Mouse (Mus musculus) kidney, postnatal 0 days (tissue): ENCODE results near the gene Gm10803. TPM values are rescaled to one million over a fixed set of nuclear protein-coding genes. Genes with fewer than 3 reads are reported as not detected.

ENCODE experiments used
- ATAC-seq: fragments of 200-750 bp; cut with Nextera tagmentation; replicated peaks from 2 replicates; pipeline ENCODE4 v1.8.0; 2017; ENCODE audit warnings: low read depth, moderate number of reproducible peaks, moderate TSS enrichment, moderate library complexity; ENCODE audit not compliant: low FRiP score
- DNase-seq: peaks from one replicate; pipeline ENCODE4 v3.0.0-alpha.2; 2016; ENCODE audit warnings: low spot score
- H3K27ac ChIP-seq: fragments of 300-500 bp; sonication (generic); 2 replicates; pipeline ENCODE4 v1.5.1; 2014; ENCODE audit warnings: mild to moderate bottlenecking
- H3K27me3 ChIP-seq: fragments of 300-500 bp; sonication (generic); 2 replicates; pipeline ENCODE4 v1.6.1; 2014; ENCODE audit warnings: low read length, mixed read lengths; ENCODE audit not compliant: insufficient read depth
- H3K36me3 ChIP-seq: fragments of 300-500 bp; sonication (generic); 2 replicates; pipeline ENCODE4 v1.6.1; 2014; ENCODE audit warnings: low read length, mixed read lengths; ENCODE audit not compliant: insufficient read depth
- H3K4me1 ChIP-seq: fragments of 300-500 bp; sonication (generic); replicated peaks from 2 replicates; pipeline ENCODE4 v1.6.1; 2014; ENCODE audit warnings: antibody characterized with exemption, low read length, mixed read lengths; ENCODE audit not compliant: insufficient read depth
- H3K4me2 ChIP-seq: fragments of 300-500 bp; sonication (generic); 2 replicates; pipeline ENCODE4 v1.6.1; 2014; ENCODE audit warnings: mild to moderate bottlenecking, low read length, moderate library complexity, mixed read lengths
- H3K4me3 ChIP-seq: fragments of 300-500 bp; sonication (generic); replicated peaks from 2 replicates; pipeline ENCODE4 v1.5.1; 2014; ENCODE audit warnings: low read depth, low read length
- H3K9ac ChIP-seq: fragments of 300-500 bp; sonication (generic); 2 replicates; pipeline ENCODE4 v1.6.1; 2014; ENCODE audit warnings: low read depth, low read length
- H3K9me3 ChIP-seq: fragments of 300-500 bp; sonication (generic); replicated peaks from 2 replicates; pipeline ENCODE4 v1.6.1; 2016; ENCODE audit warnings: low read length, inconsistent platforms, mixed read lengths
- CTCF ChIP-seq: IDR thresholded peaks from 2 replicates; pipeline ENCODE4 v1.5.1; 2016; ENCODE audit warnings: antibody characterized with exemption, low read depth, mild to moderate bottlenecking, moderate library complexity
- WGBS: fragments of 180-500 bp; shearing (Covaris S2); extraction: QIAGEN DNeasy Blood & Tissue Kit; methylation state at CpG from one replicate; pipeline ENCODE4 v1.1.7; 2014; 5-methylcytosine and 5-hydroxymethylcytosine counted together
- polyA plus RNA-seq: library from polyadenylated mRNA; unstranded; fragments of >200 nt; fragmentation: Nextera tagmentation; extraction: Ambion mirVana; gene quantifications from 2 replicates; pipeline ENCODE4 v1.2.1, GENCODE M21; 2015

Gm10803 gene
- polyA plus RNA-seq, 1 experiment from 2014 or later: not detected

DNA sequence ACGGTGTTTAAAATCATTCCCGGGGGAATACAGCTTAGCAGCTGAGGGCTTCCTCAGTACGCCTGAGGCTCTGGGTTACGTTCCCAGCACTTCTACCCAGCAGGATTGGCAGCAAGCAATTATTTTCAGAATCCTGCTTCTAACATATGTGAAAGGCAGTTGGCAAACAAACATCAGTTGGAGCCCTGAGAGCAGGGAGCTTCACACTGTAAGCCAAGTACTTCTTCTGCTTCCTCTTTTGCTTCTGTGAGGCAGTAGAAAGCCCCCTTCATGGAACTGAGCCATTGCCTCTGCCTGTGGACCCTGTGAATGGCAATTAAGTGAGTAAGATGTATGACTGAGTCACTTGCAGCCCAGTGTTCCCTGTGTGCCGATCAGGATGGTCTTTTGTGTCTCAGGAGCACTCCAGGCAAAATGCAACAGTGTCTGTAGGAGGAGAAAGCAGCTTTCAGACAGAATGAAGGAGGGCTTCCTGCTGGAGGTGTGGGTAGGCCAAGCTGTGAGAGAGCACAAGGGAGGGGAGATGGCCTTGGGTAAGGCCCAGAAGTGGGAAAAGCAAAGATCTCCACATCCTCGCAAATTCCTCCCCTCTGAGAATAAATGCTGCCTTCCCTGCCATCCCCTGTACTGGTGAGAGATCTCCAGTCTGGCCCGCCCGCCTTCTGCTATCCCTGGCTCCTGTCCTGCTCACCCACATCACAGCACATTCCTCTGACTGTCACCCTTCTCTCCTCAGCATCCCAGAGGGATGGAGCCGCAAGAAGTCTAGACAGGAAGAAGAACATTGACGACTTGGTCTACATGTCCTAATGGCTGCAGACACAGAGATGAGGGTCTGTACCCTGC, 7.5 kb upstream of the Gm10803 start:
- no peak overlapping the region for H3K27ac ChIP-seq
- no peaks in the 10 kb centered on the region for H3K9me3 ChIP-seq
- 65% methylated on average over 10 of the region's 10 CpGs for WGBS
- DNase-seq (no peak), ATAC-seq (no peak)
- no peaks in the 10 kb centered on the region for H3K4me1 ChIP-seq
- no peak overlapping the region for H3K4me3 ChIP-seq
- no peak overlapping the region for H3K9ac ChIP-seq
- H3K4me2 ChIP-seq: no peak overlapping the region
- H3K27me3 ChIP-seq: no peaks in the 10 kb centered on the region
- H3K36me3 ChIP-seq: no peaks in the 10 kb centered on the region
- no peak for TF ChIP-seq CTCF

DNA sequence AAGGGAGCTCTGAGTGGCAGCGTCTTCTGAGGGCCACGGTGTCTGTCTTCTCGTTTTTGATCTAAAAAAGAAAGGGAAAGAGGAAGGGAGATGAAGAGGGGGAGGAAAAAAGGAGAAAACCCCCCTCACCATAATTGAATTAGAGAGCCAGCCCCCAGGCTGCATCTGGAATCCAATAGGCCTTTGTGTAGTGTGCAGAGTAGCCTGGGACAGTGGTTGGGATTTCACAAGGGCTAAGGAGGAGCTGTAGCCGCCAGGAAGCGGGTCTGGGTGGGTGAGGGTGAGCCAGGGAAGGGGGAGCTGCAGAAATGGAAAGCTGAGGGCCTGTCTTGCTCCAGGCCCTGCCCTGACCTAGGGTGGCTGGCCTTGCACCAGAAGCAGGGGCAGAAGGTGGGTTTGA, 6.5 kb upstream of the Gm10803 start:
- ATAC-seq (no peak), DNase-seq (no peak)
- Histone ChIP-seq H3K9me3 (no peaks in the 10 kb centered on the region), H3K4me2 (no peak overlapping the region), H3K4me3 (no peak overlapping the region), H3K27me3 (no peaks in the 10 kb centered on the region), H3K36me3 (no peaks in the 10 kb centered on the region), H3K27ac (no peak overlapping the region), H3K4me1 (no peaks in the 10 kb centered on the region), H3K9ac (no peak overlapping the region)
- WGBS: 61% methylated on average over 5 of the region's 5 CpGs
- no peak for TF ChIP-seq CTCF

DNA sequence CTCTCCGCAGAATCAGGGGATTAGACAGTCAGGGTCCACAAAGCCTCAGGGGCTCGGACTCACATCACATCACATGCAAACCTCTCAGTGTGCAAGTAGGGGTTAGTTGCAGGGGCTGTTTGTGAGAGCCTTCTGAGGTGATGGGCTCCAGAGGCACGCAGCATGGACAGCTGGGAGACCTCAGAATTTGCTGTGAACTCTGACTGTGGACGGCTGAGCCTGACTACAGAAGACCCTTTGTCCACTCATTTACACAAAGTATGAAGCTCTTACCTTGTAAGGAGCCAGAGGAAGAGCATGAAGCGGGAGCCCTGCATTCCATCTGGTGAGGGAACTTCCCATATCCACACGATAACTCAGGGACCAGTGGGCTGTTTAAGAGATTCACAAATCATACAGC, 5.3 kb downstream of the Gm10803 start:
- no peak overlapping the region for H3K4me3 ChIP-seq
- ATAC-seq (no peak), DNase-seq (peak; percentile 21)
- H3K4me1 ChIP-seq: no peaks in the 10 kb centered on the region
- no peak overlapping the region for H3K27ac ChIP-seq
- TF ChIP-seq CTCF: no peak
- whole genome bisulfite sequencing: 32% methylated on average over 6 of the region's 6 CpGs
- H3K9ac ChIP-seq: no peak overlapping the region
- H3K27me3 ChIP-seq: no peaks in the 10 kb centered on the region
- no peaks in the 10 kb centered on the region for H3K9me3 ChIP-seq
- no peak overlapping the region for H3K4me2 ChIP-seq
- no peaks in the 10 kb centered on the region for H3K36me3 ChIP-seq

DNA sequence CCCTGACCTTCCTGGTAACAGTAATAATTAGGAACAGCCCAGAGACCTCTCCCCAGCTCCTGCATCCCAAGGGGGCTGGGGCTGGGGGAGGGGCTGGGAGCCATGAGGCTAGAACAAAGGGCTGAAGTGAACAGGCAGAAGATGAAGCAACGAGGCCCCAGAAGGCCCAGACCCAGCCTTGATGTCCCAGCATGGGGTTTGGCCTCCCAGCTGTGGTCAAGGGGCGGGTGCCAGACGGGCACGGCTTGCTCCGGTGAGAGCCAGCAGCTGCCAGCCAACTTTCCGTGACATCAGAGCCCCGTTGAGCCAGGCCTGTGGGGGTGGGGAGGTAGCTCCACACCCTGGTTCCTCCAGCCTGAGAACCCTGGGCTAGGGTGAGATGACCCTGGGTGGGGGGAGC, 7.3 kb downstream of the Gm10803 start:
- H3K9ac ChIP-seq: no peak overlapping the region
- H3K4me2 ChIP-seq: no peak overlapping the region
- H3K36me3 ChIP-seq: no peaks in the 10 kb centered on the region
- no peak for TF ChIP-seq CTCF
- H3K27ac ChIP-seq: no peak overlapping the region
- H3K4me1 ChIP-seq: no peaks in the 10 kb centered on the region
- no peaks in the 10 kb centered on the region for H3K27me3 ChIP-seq
- WGBS: 47% methylated on average over 7 of the region's 7 CpGs
- no peaks in the 10 kb centered on the region for H3K9me3 ChIP-seq
- ATAC-seq (no peak; the same call in 1 of the 2 replicates), DNase-seq (no peak)
- no peak overlapping the region for H3K4me3 ChIP-seq

DNA sequence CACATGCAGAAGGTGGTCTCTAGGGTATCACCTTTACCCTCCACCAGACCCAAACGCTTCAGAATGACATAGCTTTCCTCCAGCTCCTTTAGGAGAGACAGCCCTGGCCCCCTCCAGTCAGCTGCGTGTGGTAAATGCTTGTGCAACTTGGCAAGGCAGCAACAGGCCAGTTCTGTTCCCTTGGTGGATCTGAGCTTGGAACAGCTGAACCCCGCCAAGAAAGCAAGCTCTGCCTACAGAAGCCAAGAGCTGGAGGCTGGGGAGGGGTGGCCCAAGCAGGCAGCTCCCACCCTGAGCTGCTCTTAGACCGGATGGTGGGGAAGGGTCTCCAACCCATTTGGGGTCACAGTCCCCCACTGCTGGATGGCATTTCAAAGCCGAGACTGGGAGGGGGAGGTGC, 12.2 kb downstream of the Gm10803 start:
- DNase-seq: no peak
- Histone ChIP-seq H3K4me2 (no peak overlapping the region), H3K36me3 (no peaks in the 10 kb centered on the region), H3K9ac (no peak overlapping the region), H3K27ac (no peak overlapping the region), H3K4me3 (no peak overlapping the region), H3K9me3 (no peaks in the 10 kb centered on the region), H3K27me3 (no peaks in the 10 kb centered on the region), H3K4me1 (no peaks in the 10 kb centered on the region)
- ATAC-seq: no peak
- TF ChIP-seq CTCF: no peak
- WGBS: 64% methylated on average over 5 of the region's 5 CpGs

DNA sequence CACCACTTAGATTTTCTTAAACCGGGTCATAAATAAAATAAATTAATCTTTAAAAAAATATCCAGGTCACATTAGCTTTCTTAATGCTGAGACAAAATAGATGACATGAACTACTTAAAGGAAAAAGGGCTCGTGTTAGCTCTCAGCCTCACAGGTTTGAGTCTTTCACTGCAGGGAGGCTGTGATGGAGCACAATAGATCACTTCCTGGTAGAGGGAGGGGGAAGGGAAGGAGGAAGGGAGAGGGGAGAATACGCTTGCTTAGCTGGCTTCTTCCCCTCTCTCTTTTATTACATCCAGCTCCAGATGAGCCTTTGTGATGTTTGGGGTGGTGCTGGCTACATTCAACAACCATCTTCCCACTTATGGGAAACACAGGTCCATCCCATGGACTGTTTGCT, 20.9 kb downstream of the Gm10803 start:
- H3K9me3 ChIP-seq: no peaks in the 10 kb centered on the region
- no peak overlapping the region for H3K4me2 ChIP-seq
- DNase-seq (no peak), ATAC-seq (no peak)
- H3K36me3 ChIP-seq: no peaks in the 10 kb centered on the region
- H3K9ac ChIP-seq: no peak overlapping the region
- H3K27ac ChIP-seq: no peak overlapping the region
- WGBS: 56% methylated on average over 3 of the region's 3 CpGs
- H3K4me1 ChIP-seq: no peaks in the 10 kb centered on the region
- TF ChIP-seq CTCF: no peak
- no peaks in the 10 kb centered on the region for H3K27me3 ChIP-seq
- no peak overlapping the region for H3K4me3 ChIP-seq
